Mouse (Mus musculus) heart, embryonic 14.5 days (tissue): ENCODE measurements at regions not wholly inside any gene's neighbourhood (a gene's known extent, or its start where the extent isn't known, plus 50 kb on each side); places are given as distances from the start of the nearest gene placed in this dataset.

ENCODE experiments used
- ATAC-seq: fragments of 200-750 bp; cut with Nextera tagmentation; 2 replicates; pipeline ENCODE4 v1.8.0; 2017; ENCODE audit warnings: low read depth, moderate TSS enrichment; ENCODE audit not compliant: insufficient number of reproducible peaks, insufficient read depth, low FRiP score
- H3K27ac ChIP-seq, 2 experiments: fragments of 200-500 bp in 1 of 2; fragments of 300-500 bp in 1 of 2; sonication (generic) in 1 of 2; replicated peaks in 1 of 2; 2 replicates each; pipeline ENCODE4 v1.5.1; 2012 to 2014; ENCODE audit warnings: low read depth in 2 of 2, low read length in 2 of 2, control low read depth in 1 of 2, mild to moderate bottlenecking in 1 of 2, mixed read lengths in 1 of 2; ENCODE audit not compliant: control insufficient read depth in 1 of 2, insufficient read depth in 1 of 2
- H3K27me3 ChIP-seq: fragments of 300-500 bp; sonication (generic); 2 replicates; pipeline ENCODE4 v1.6.1; 2014; ENCODE audit warnings: mild to moderate bottlenecking, low read length, control low read depth; ENCODE audit not compliant: control insufficient read depth, insufficient read depth
- H3K36me3 ChIP-seq: fragments of 300-500 bp; sonication (generic); 2 replicates; pipeline ENCODE4 v1.6.1; 2014; ENCODE audit warnings: mild to moderate bottlenecking, control low read depth, low read length, mixed read lengths; ENCODE audit not compliant: control insufficient read depth, insufficient read depth
- H3K4me1 ChIP-seq, 2 experiments: fragments of 200-500 bp in 1 of 2; fragments of 300-500 bp in 1 of 2; sonication (generic) in 1 of 2; 2 replicates each; pipeline ENCODE4 v1.6.1; 2012 to 2014; ENCODE audit warnings: low read length in 2 of 2, control low read depth in 1 of 2, mixed read lengths in 1 of 2; ENCODE audit not compliant: control insufficient read depth in 2 of 2, insufficient read depth in 2 of 2
- H3K4me2 ChIP-seq: fragments of 300-500 bp; sonication (generic); 2 replicates; pipeline ENCODE4 v1.6.1; 2014; ENCODE audit warnings: mild to moderate bottlenecking, low read length
- H3K4me3 ChIP-seq, 2 experiments: fragments of 200-500 bp in 1 of 2; fragments of 300-500 bp in 1 of 2; sonication (generic) in 1 of 2; 2 replicates each; pipeline ENCODE4 v1.5.1; 2012 to 2014; ENCODE audit warnings: low read length in 2 of 2, mild to moderate bottlenecking in 2 of 2, control low read depth in 1 of 2, low read depth in 1 of 2, moderate library complexity in 1 of 2; ENCODE audit not compliant: control insufficient read depth in 1 of 2, insufficient read depth in 1 of 2
- H3K9ac ChIP-seq: fragments of 300-500 bp; sonication (generic); 2 replicates; pipeline ENCODE4 v1.6.1; 2014; ENCODE audit warnings: mild to moderate bottlenecking, low read length
- H3K9me3 ChIP-seq: fragments of 300-500 bp; sonication (generic); 2 replicates; pipeline ENCODE4 v1.6.1; 2016; ENCODE audit warnings: low read length, control low read depth; ENCODE audit not compliant: control insufficient read depth
- WGBS: fragments of 180-500 bp; shearing (Covaris S2); extraction: QIAGEN DNeasy Blood & Tissue Kit; methylation state at CpG from one replicate; pipeline ENCODE4 v1.1.7; 2014; 5-methylcytosine and 5-hydroxymethylcytosine counted together

GRCm38 (mm10) chr4:39660538-39660937 lies 210.4 kb downstream of the 1700009N14Rik start:
- no peak overlapping the region for H3K9ac ChIP-seq
- H3K27ac ChIP-seq: no peak overlapping the region
- 79% methylated on average over 2 of the region's 2 CpGs for WGBS
- no peaks in the 10 kb centered on the region for H3K4me1 ChIP-seq
- no peaks in the 10 kb centered on the region for H3K9me3 ChIP-seq
- no peaks in the 10 kb centered on the region for H3K36me3 ChIP-seq
- H3K4me2 ChIP-seq: no peak overlapping the region
- H3K27me3 ChIP-seq: no peaks in the 10 kb centered on the region
- no peak overlapping the region for H3K4me3 ChIP-seq
- no peak for ATAC-seq

- WGBS: 77% methylated on average over 7 of the region's 7 CpGs
- H3K9ac ChIP-seq: no peak overlapping the region
Observed at GRCm38 (mm10) chr4:39672609-39673008, 222.5 kb downstream of the 1700009N14Rik start.

DNA sequence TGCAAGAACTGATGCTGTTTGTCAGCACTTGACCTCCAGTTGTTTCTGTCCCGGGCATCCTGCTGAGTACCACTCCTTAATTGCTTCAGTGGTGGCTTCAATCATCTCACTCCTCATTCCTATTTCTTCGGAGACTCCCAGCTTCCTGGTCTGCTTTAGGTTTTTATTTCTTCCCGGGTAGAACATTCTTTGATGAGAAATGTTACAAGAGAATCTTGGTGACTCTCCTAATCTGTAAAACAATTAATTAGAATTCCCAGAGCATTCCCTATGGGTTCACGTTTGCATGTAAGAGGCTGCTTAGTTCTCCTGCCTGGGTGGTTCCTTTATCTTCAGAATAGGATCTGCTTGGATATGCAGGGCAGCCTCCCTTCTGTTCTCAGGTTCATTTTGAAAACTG lies 245.1 kb downstream of the 1700009N14Rik start:
- Histone ChIP-seq H3K27me3 (no peaks in the 10 kb centered on the region), H3K4me3 (no peak overlapping the region), H3K4me2 (no peak overlapping the region), H3K27ac (no peak overlapping the region), H3K4me1 (no peaks in the 10 kb centered on the region), H3K9me3 (no peaks in the 10 kb centered on the region), H3K36me3 (no peaks in the 10 kb centered on the region), H3K9ac (no peak overlapping the region)
- WGBS: 36% methylated on average over 4 of the region's 4 CpGs
- ATAC-seq: no peak

More at GRCm38 (mm10) chr4:39672609-39673008, 222.5 kb downstream of the 1700009N14Rik start:
- H3K27ac ChIP-seq: no peak overlapping the region
- no peak overlapping the region for H3K4me3 ChIP-seq
- H3K27me3 ChIP-seq: no peaks in the 10 kb centered on the region
- no peaks in the 10 kb centered on the region for H3K36me3 ChIP-seq
- no peak for ATAC-seq
- no peaks in the 10 kb centered on the region for H3K4me1 ChIP-seq
- H3K4me2 ChIP-seq: no peak overlapping the region
- H3K9me3 ChIP-seq: no peaks in the 10 kb centered on the region

GRCm38 (mm10) chr4:39697565-39697964 lies 247.5 kb downstream of the 1700009N14Rik start:
- no peak overlapping the region for H3K4me2 ChIP-seq
- H3K36me3 ChIP-seq: no peaks in the 10 kb centered on the region
- H3K9ac ChIP-seq: no peak overlapping the region
- no peak overlapping the region for H3K27ac ChIP-seq
- ATAC-seq: no peak
- no peak overlapping the region for H3K4me3 ChIP-seq
- no peaks in the 10 kb centered on the region for H3K27me3 ChIP-seq
- 29% methylated on average over 5 of the region's 5 CpGs for WGBS
- H3K9me3 ChIP-seq: no peaks in the 10 kb centered on the region
- H3K4me1 ChIP-seq: no peaks in the 10 kb centered on the region

GRCm38 (mm10) chr4:39699347-39699746 lies 249.3 kb downstream of the 1700009N14Rik start:
- no peaks in the 10 kb centered on the region for H3K9me3 ChIP-seq
- WGBS: 68% methylated on average over 2 of the region's 2 CpGs

DNA sequence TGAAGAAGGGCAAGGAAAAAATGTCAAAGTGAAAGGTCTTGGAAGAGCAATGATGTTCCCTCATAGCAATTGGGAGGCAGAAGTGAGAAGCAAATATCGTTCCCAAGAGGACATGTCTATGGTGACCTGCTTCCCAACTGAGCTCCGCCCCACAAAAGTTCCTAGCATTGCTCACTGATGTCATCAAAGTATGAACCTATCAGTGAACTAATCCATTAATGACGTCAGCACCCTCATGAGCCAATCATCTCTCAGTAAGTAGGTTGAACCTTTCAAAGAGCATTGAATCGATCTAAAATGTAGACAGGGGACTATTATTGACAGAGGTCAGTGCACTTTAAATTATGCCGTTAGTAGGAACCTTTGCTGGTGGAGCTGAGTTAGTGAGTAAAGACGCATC lies 267.4 kb downstream of the 1700009N14Rik start:
- Histone ChIP-seq H3K27ac (no peak overlapping the region), H3K36me3 (no peaks in the 10 kb centered on the region), H3K9me3 (0 out of 2 replicates have a peak, but pooled peaks cover under 1% of the 10 kb centered on the region), H3K9ac (no peak overlapping the region), H3K27me3 (no peaks in the 10 kb centered on the region), H3K4me1 (no peaks in the 10 kb centered on the region), H3K4me3 (no peak overlapping the region), H3K4me2 (no peak overlapping the region)
- ATAC-seq: no peak
- 88% methylated on average over 6 of the region's 6 CpGs for WGBS

More at GRCm38 (mm10) chr4:39699347-39699746, 249.3 kb downstream of the 1700009N14Rik start:
- Histone ChIP-seq H3K27me3 (no peaks in the 10 kb centered on the region), H3K4me1 (no peaks in the 10 kb centered on the region), H3K4me2 (no peak overlapping the region), H3K4me3 (no peak overlapping the region), H3K27ac (no peak overlapping the region), H3K36me3 (no peaks in the 10 kb centered on the region), H3K9ac (no peak overlapping the region)
- ATAC-seq: no peak

DNA sequence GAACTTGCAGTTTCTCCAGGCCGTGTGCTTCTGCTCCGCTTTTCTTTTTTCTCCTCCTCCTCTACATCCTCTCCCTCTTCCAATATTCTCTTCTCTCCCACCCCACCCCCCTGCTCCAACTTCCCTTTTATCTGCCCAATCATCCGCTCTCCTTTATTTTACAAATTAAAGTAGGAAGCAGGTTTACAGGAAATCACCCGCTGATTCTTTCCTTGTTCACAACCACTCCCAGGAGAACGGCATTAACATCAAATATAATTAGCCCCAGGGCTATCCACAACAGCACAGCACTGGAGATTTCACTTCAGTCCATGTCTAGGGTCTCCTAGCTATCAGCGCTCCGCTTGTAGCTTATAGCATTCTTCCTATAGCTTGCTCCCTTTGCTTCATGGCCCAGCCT lies 268.6 kb downstream of the 1700009N14Rik start:
- H3K27me3 ChIP-seq: no peaks in the 10 kb centered on the region
- 77% methylated on average over 7 of the region's 7 CpGs for WGBS
- no peak overlapping the region for H3K27ac ChIP-seq
- no peak overlapping the region for H3K4me3 ChIP-seq
- H3K36me3 ChIP-seq: no peaks in the 10 kb centered on the region
- H3K4me2 ChIP-seq: no peak overlapping the region
- 0 out of 2 replicates have a peak, but pooled peaks cover 3% of the 10 kb centered on the region for H3K9me3 ChIP-seq
- no peaks in the 10 kb centered on the region for H3K4me1 ChIP-seq
- no peak for ATAC-seq
- no peak overlapping the region for H3K9ac ChIP-seq

- Histone ChIP-seq H3K27me3 (no peaks in the 10 kb centered on the region), H3K36me3 (no peaks in the 10 kb centered on the region), H3K4me1 (no peaks in the 10 kb centered on the region), H3K9ac (no peak overlapping the region), H3K4me3 (no peak overlapping the region), H3K9me3 (0 out of 2 replicates have a peak, but pooled peaks cover 3% of the 10 kb centered on the region), H3K27ac (no peak overlapping the region), H3K4me2 (no peak overlapping the region)
- 73% methylated on average over 4 of the region's 4 CpGs for WGBS
- ATAC-seq: no peak
Observed at GRCm38 (mm10) chr4:39719951-39720350, 269.9 kb downstream of the 1700009N14Rik start.
